ENCODE assay signal across 18 mouse cellular contexts in genomic region chr1:177545031-177545735, GRCm38 (mm10).
DNase-seq lines count a peak whose midpoint lies in the region; ATAC-seq lines count a peak whose summit lies in the region.
"Had no signal": no experiment of that assay in that cellular context is flagged by ENCODE, and none has a peak within 500 bp of the region (broad histone marks: within the 10 kb centered on the region; RNA-seq: fewer than 3 reads in every experiment).

No protein-coding gene starts in this region.

- intact Hi-C loops in left cerebral cortex, postnatal 36 days (cut with DNase I) = no loop called here

- peaks cover 8% of the 10 kb centered on the region; the same call in 1 of the 2 replicates for H3K4me1 ChIP-seq in hindbrain, embryonic 10.5 days (replicated peaks)
- no peaks in the 10 kb centered on the region for H3K4me1 ChIP-seq in hindbrain, embryonic 16.5 days (ENCODE audit: control insufficient read depth, insufficient read depth, low read depth, low read length)

- no peak for ATAC-seq in hindbrain, embryonic 16.5 days
- ATAC-seq in CD4-positive, CD25-positive, alpha-beta regulatory T cell, adult 4 months = no peak
- ATAC-seq in megakaryocyte progenitor cell, adult 5-6 weeks (replicated peaks; ENCODE audit: poor library complexity) = no peak
- ATAC-seq: inflammation-experienced regulatory T-cells, adult 6 months had no signal

- H3K36me3 ChIP-seq in hindbrain, embryonic 10.5 days = no peaks in the 10 kb centered on the region
- H3K36me3 ChIP-seq in hindbrain, embryonic 16.5 days (ENCODE audit: control insufficient read depth, insufficient read depth, low read length) = no peaks in the 10 kb centered on the region
- H3K36me3 ChIP-seq: forebrain, embryonic 10.5 days had no signal

- peak overlapping the region; percentile 4; the same call in 1 of the 2 replicates for H3K27ac ChIP-seq in hindbrain, embryonic 10.5 days
- H3K27ac ChIP-seq in hindbrain, embryonic 16.5 days (ENCODE audit: low read depth, low read length) = no peak overlapping the region
- H3K27ac ChIP-seq: forebrain, embryonic 10.5 days; kidney, postnatal 0 days; macrophage had no signal

- no peak overlapping the region for H3K4me2 ChIP-seq in hindbrain, embryonic 16.5 days (ENCODE audit: low read length)
- H3K4me2 ChIP-seq: liver, embryonic 11.5 days had no signal

- no peaks in the 10 kb centered on the region for H3K27me3 ChIP-seq in hindbrain, embryonic 10.5 days (ENCODE audit: insufficient read depth, poor library complexity, severe bottlenecking)
- no peaks in the 10 kb centered on the region for H3K27me3 ChIP-seq in hindbrain, embryonic 16.5 days (replicated peaks; ENCODE audit: control insufficient read depth, insufficient read depth, low read length)

- H3K9ac ChIP-seq in hindbrain, embryonic 16.5 days (ENCODE audit: low read depth, low read length) = no peak overlapping the region

- H3K4me3 ChIP-seq in hindbrain, embryonic 10.5 days = no peak overlapping the region
- no peak overlapping the region for H3K4me3 ChIP-seq in hindbrain, embryonic 16.5 days (ENCODE audit: low read length)
- H3K4me3 ChIP-seq: forebrain, embryonic 10.5 days; myocyte had no signal

- no peaks in the 10 kb centered on the region for H3K9me3 ChIP-seq in hindbrain, embryonic 10.5 days
- no peaks in the 10 kb centered on the region for H3K9me3 ChIP-seq in hindbrain, embryonic 16.5 days (ENCODE audit: control insufficient read depth, low read length)
- H3K9me3 ChIP-seq: forebrain, embryonic 10.5 days had no signal

- 72% methylated on average over 15 of the region's 15 CpGs for WGBS in hindbrain, embryonic 10.5 days
- WGBS in hindbrain, embryonic 16.5 days = 84% methylated on average over 15 of the region's 15 CpGs

- peak; percentile 50 for DNase-seq in hindbrain, embryonic 10.5 days (ENCODE audit: low spot score)
- DNase-seq in brain, adult 2 months (ENCODE audit: low read depth, low spot score) = peak; percentile 90
- peak; percentile 7 for DNase-seq in fat pad, adult 2 months (ENCODE audit: extremely low read depth, low read depth, low spot score)
- DNase-seq in left cerebral cortex, postnatal 36 days (ENCODE audit: low spot score in 2 of 2) = peak; percentile 71 to 82
- no peak for DNase-seq in kidney, postnatal 10 days
- DNase-seq: B cell, adult 2 months; cerebellum, postnatal 10 days; retina, postnatal 1 day; thymus, postnatal 4 days had no signal
